Mouse (Mus musculus) forebrain, embryonic 11.5 days (tissue): Measurements from ENCODE around the gene Cog8. TPM values are rescaled to one million over a fixed set of nuclear protein-coding genes. Genes with fewer than 3 reads are reported as not detected.
"Not testable (repeated sequence)": the region's sequence is repeated elsewhere in the genome, so short reads cannot be mapped to it uniquely, and the experiment has no call there.

ENCODE experiments used
- ATAC-seq: fragments of 200-750 bp; cut with Nextera tagmentation; replicated peaks from 2 replicates; pipeline ENCODE4 v1.8.0; 2017; ENCODE audit warnings: moderate TSS enrichment; ENCODE audit not compliant: low FRiP score
- DNase-seq: peaks from one replicate; pipeline ENCODE4 v3.0.0-alpha.2; 2017; ENCODE audit warnings: low spot score
- H3K27ac ChIP-seq: fragments of 300-500 bp; sonication (generic); 2 replicates; pipeline ENCODE4 v1.5.1; 2014; ENCODE audit warnings: low read depth, low read length
- H3K27me3 ChIP-seq: fragments of 300-500 bp; sonication (generic); 2 replicates; pipeline ENCODE4 v1.6.1; 2014; ENCODE audit warnings: mild to moderate bottlenecking, low read length, mixed read lengths; ENCODE audit not compliant: control insufficient read depth, insufficient read depth
- H3K36me3 ChIP-seq: fragments of 300-500 bp; sonication (generic); 2 replicates; pipeline ENCODE4 v1.6.1; 2014; ENCODE audit warnings: mild to moderate bottlenecking, low read length, moderate library complexity, mixed read lengths; ENCODE audit not compliant: control insufficient read depth, insufficient read depth
- H3K4me1 ChIP-seq: fragments of 300-500 bp; sonication (generic); replicated peaks from 2 replicates; pipeline ENCODE4 v1.6.1; 2014; ENCODE audit warnings: low read length, mixed read lengths; ENCODE audit not compliant: control insufficient read depth, insufficient read depth
- H3K4me2 ChIP-seq: fragments of 300-500 bp; sonication (generic); 2 replicates; pipeline ENCODE4 v1.6.1; 2014; ENCODE audit warnings: low read depth, mild to moderate bottlenecking, low read length, moderate library complexity, mixed read lengths; ENCODE audit not compliant: severe bottlenecking
- H3K4me3 ChIP-seq: fragments of 300-500 bp; sonication (generic); 2 replicates; pipeline ENCODE4 v1.5.1; 2014; ENCODE audit warnings: low read depth, low read length
- H3K9ac ChIP-seq: fragments of 300-500 bp; sonication (generic); 2 replicates; pipeline ENCODE4 v1.6.1; 2014; ENCODE audit warnings: low read length
- H3K9me3 ChIP-seq: fragments of 300-500 bp; sonication (generic); 2 replicates; pipeline ENCODE4 v1.6.1; 2016; ENCODE audit warnings: low read length, mixed read lengths; ENCODE audit not compliant: control insufficient read depth
- WGBS: fragments of 180-500 bp; shearing (Covaris S2); extraction: QIAGEN DNeasy Blood & Tissue Kit; methylation state at CpG from one replicate; pipeline ENCODE4 v1.1.7; 2014; 5-methylcytosine and 5-hydroxymethylcytosine counted together
- microRNA-seq: library from miRNA; unstranded; fragments of <30 nt; microRNA quantifications from one replicate; pipeline ENCODE4, GENCODE M21; 2016; ENCODE audit not compliant: insufficient number of aligned reads
- polyA plus RNA-seq: library from polyadenylated mRNA; unstranded; fragments of >200 nt; fragmentation: Nextera tagmentation; extraction: Ambion mirVana; gene quantifications from 2 replicates; pipeline ENCODE4 v1.2.1, GENCODE M21; 2014

Cog8 gene
- polyA plus RNA-seq, 1 experiment from 2014 or later: 43.8 TPM

GRCm38 (mm10) chr8:107002532-107002931, 54.0 kb downstream of the Cog8 start:
- no peak; the same call in 1 of the 2 replicates for ATAC-seq
- H3K36me3 ChIP-seq: no peaks in the 10 kb centered on the region

GRCm38 (mm10) chr8:106999068-106999467, 57.4 kb downstream of the Cog8 start:
- no peak for ATAC-seq
- Histone ChIP-seq H3K4me2 (no peak overlapping the region), H3K36me3 (no peaks in the 10 kb centered on the region), H3K4me1 (no peaks in the 10 kb centered on the region), H3K27ac (no peak overlapping the region), H3K4me3 (no peak overlapping the region), H3K9ac (no peak overlapping the region), H3K9me3 (no peaks in the 10 kb centered on the region), H3K27me3 (no peaks in the 10 kb centered on the region)
- DNase-seq: no peak
- WGBS: 93% methylated on average over 1 of the region's 1 CpGs

More at GRCm38 (mm10) chr8:107002532-107002931, 54.0 kb downstream of the Cog8 start:
- DNase-seq: peak; percentile 90
- Histone ChIP-seq H3K27ac (no peak overlapping the region), H3K4me1 (no peaks in the 10 kb centered on the region), H3K9ac (no peak overlapping the region), H3K9me3 (no peaks in the 10 kb centered on the region), H3K27me3 (no peaks in the 10 kb centered on the region), H3K4me2 (no peak overlapping the region), H3K4me3 (no peak overlapping the region)
- 50% methylated on average over 5 of the region's 5 CpGs for WGBS

- 87% methylated on average over 4 of the region's 4 CpGs for WGBS
- no peak overlapping the region for H3K4me2 ChIP-seq
- no peaks in the 10 kb centered on the region for H3K9me3 ChIP-seq
- DNase-seq (no peak), ATAC-seq (no peak)
- no peaks in the 10 kb centered on the region for H3K4me1 ChIP-seq
- no peak overlapping the region for H3K4me3 ChIP-seq
- no peaks in the 10 kb centered on the region for H3K27me3 ChIP-seq
- no peaks in the 10 kb centered on the region for H3K36me3 ChIP-seq
- no peak overlapping the region for H3K27ac ChIP-seq
- H3K9ac ChIP-seq: no peak overlapping the region
These were observed 59.1 kb downstream of the Cog8 start for GRCm38 (mm10) chr8:106997416-106997815.

GRCm38 (mm10) chr8:106996339-106996738, 60.1 kb downstream of the Cog8 start:
- H3K36me3 ChIP-seq, H3K4me2 ChIP-seq, H3K9ac ChIP-seq, H3K9me3 ChIP-seq, H3K4me1 ChIP-seq, H3K27me3 ChIP-seq, H3K4me3 ChIP-seq, H3K27ac ChIP-seq, ATAC-seq, DNase-seq: not testable (repeated sequence)
- 95% methylated on average over 4 of the region's 4 CpGs for WGBS

Small RNA genes within 50 kb of the gene (microRNA-seq; reads per million reads assigned to microRNA genes)
- not detected for gene Mir7075

Other genes starting within 250 kb of the Cog8 start
- 0.29 and 0.95 TPM in 2 replicates for gene Has3, start 186.4 kb downstream of the Cog8 start, polyA plus RNA-seq
- 79.6 and 80.9 TPM in 2 replicates for gene Utp4, start 163.1 kb downstream of the Cog8 start, polyA plus RNA-seq
- gene Sntb2, start 120.9 kb downstream of the Cog8 start, polyA plus RNA-seq: 7.9 and 9.5 TPM in 2 replicates
- 84.9 and 85.5 TPM in 2 replicates for gene Vps4a, start 25.5 kb downstream of the Cog8 start, polyA plus RNA-seq
- 47.1 and 48.3 TPM in 2 replicates for gene Pdf, start 8.1 kb downstream of the Cog8 start, polyA plus RNA-seq
- gene Nip7, start 188 bp upstream of the Cog8 start, polyA plus RNA-seq: 99.7 and 101 TPM in 2 replicates
- not detected in 2 replicates for gene Tmed6, start 9.0 kb upstream of the Cog8 start, polyA plus RNA-seq
- gene Terf2, start 39.9 kb upstream of the Cog8 start, polyA plus RNA-seq: 15.9 and 18.3 TPM in 2 replicates
- 168 and 173 TPM in 2 replicates for gene Cyb5b, start 94.0 kb upstream of the Cog8 start, polyA plus RNA-seq
- gene Nfat5, start 236.8 kb upstream of the Cog8 start, polyA plus RNA-seq: 10.1 and 14.5 TPM in 2 replicates